Mouse (Mus musculus): Measurements from ENCODE around the gene Sf3b5.

Gene Sf3b5

GRCm38 (mm10) chr10:13005043-13005442 lies at the start of gene Sf3b5:
TSS of gene Sf3b5 (plus strand) at chr10:13005343.
- no peak for DNase-seq (ENCODE audit: low spot score in 2 of 2)

DNA sequence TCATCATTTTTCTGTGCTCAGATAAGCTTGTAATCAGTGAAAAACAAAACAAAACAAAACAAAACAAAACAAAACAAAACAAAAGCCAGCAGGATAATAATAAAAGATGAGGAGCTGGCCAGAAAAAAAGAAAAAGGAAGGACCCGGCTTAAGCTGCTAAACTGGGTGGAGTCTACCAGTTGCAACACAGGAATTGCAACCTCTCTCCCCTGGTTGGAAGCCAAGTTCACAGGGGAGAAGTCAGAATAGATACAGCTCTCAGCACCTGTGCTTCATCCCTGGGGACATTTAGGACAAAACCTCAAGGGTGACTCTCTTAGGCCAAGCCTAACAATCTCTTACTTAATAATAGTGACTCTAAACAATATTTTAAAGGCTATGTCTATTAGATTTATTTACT lies 49.3 kb upstream of the Sf3b5 start:
- DNase-seq (ENCODE audit: low spot score in 2 of 2): no peak

DNA sequence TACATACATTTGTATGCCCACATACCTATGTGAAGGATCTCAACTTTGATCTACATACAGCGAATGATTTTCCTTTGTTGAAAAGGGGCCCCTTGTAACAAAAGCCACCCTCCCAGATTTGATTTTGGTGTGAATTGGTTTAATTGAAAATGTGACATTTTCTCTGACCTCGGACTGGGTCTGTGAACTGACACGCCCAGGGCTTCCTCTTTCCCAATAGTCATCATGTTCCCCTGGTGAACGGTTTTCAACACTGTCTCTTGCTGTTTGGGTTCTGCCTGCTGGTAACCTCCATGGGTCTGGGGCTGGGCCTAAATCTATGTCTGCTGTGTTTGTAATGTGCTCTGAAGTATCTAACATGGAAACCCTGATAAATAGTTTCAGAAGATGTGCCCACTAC lies 47.9 kb upstream of the Sf3b5 start:
- DNase-seq (ENCODE audit: low spot score in 2 of 2): no peak

DNA sequence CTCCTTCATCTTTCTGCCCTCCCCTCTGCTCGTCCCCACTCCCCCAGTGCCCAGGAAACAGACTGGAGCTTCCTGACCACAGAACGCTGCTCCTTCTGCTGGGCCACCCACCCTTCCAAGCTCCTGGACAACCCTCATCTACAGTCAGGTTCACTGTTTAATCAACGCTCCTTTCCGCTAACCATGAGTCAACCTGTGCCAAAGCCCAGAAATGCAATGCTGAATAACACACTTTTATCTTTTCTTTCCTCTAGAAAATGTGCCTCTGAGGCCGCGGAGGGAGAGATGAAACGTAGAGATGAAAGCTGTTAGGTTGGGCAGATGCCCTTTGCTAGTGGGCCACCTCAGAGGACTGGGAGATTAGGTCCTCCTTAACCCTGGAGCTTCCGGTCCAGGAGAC lies 43.6 kb upstream of the Sf3b5 start:
- DNase-seq (ENCODE audit: low spot score in 2 of 2): no peak

DNA sequence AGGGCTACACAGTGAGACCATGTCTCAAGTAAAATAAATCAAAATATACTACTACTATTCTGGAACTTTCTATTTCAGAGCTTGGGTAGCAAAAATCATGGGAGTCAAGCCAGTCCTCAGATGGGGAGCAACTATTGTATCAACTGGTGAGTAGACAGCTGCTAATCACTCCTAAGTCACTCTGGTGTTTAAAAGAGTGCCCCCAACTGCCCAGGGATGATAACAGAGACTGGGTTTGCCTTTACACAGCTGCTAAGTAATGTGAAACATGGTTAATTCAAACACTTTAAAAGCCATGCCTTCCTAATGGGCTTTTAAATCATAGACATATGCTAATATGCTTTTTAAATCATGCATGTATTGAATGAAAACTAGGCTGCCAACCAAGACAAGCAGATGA lies 42.9 kb upstream of the Sf3b5 start:
- no peak for DNase-seq (ENCODE audit: low spot score in 2 of 2)

GRCm38 (mm10) chr10:12963362-12964147 lies 41.6 kb upstream of the Sf3b5 start:
- DNase-seq (ENCODE audit: low spot score in 2 of 2): no peak

GRCm38 (mm10) chr10:12964151-12965075 lies 40.7 kb upstream of the Sf3b5 start, which contains the start of gene Stx11:
TSS of gene Stx11 (minus strand) at chr10:12964298.
- DNase-seq (ENCODE audit: low spot score in 2 of 2): no peak

- no peak for DNase-seq (ENCODE audit: low spot score in 2 of 2)
Observed at GRCm38 (mm10) chr10:12965669-12966180, 39.4 kb upstream of the Sf3b5 start.

- no peak for DNase-seq (ENCODE audit: low spot score in 2 of 2)
Observed at GRCm38 (mm10) chr10:12974572-12974971, 30.6 kb upstream of the Sf3b5 start.

- DNase-seq (ENCODE audit: low spot score in 2 of 2): no peak
Observed at GRCm38 (mm10) chr10:12975461-12975860, 29.7 kb upstream of the Sf3b5 start.

DNA sequence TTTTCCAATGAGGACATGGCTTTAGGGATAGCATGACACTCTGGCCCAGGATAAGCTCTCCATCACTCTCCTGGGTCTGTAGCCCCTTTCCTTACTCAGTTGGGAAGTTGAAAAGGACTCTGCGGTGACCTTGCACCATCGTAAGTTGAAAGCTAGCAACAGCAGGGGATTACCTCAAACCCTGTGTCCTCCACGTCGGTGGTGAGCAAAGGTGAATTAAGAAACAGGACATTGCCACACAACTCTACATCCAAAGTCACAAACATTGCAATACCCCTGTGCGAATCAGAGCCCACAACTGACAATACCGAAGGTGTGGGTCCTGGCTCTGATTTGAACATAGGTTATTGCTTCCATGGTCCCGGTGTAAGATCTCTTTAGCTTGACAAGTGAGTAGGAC lies 29.2 kb upstream of the Sf3b5 start:
- no peak for DNase-seq (ENCODE audit: low spot score in 2 of 2)

- no peak for DNase-seq (ENCODE audit: low spot score in 2 of 2)
Observed at GRCm38 (mm10) chr10:12976552-12976951, 28.6 kb upstream of the Sf3b5 start.

DNA sequence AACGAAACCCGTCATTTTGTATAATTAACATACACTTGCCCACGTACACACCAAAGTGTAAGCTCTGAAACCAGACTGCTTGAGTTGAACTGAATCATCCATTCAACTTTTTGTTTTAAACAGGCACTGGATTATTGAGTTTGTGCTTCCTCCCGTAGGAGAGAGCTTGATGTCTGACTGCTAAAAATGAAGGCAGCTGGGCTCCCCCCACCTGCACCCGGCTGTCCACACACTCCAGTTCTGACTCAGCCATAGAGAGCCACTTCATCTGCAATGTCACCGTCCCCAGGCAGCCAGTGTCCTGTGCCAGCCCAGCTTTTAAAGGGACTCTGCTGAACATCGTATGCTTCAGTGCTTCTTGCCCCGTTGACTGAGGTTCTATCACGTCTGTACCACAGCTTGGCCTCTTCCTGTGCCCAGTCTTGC lies 27.3 kb upstream of the Sf3b5 start:
- peak; percentile 37 to 39 for DNase-seq (ENCODE audit: low spot score in 2 of 2)

- no peak for DNase-seq (ENCODE audit: low spot score in 2 of 2)
Observed at GRCm38 (mm10) chr10:12981071-12981470, 24.1 kb upstream of the Sf3b5 start.

DNA sequence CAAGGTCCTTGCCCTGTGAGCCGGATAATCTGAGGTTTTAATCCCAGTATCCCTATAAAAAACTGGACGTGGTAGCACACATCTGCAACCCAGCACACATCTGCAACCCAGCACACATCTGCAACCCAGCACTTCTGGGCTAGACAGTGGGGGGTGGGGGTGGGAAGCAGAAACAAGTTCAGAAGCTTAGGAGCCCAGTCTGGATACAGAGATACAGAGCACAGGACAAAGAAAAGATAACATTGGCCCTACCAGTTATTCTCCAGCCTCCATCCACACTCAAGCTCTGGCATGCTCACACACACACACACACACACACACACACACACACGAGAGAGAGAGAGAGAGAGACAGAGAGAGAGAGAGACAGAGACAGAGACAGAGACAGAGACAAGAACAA lies 21.6 kb upstream of the Sf3b5 start:
- DNase-seq (ENCODE audit: low spot score in 2 of 2): no peak

- DNase-seq (ENCODE audit: low spot score in 2 of 2): no peak
Observed at GRCm38 (mm10) chr10:12985028-12985427, 20.1 kb upstream of the Sf3b5 start.

GRCm38 (mm10) chr10:12986485-12986884 lies 18.7 kb upstream of the Sf3b5 start:
- DNase-seq (ENCODE audit: low spot score in 2 of 2): no peak

- DNase-seq (ENCODE audit: low spot score in 2 of 2): no peak
Observed at GRCm38 (mm10) chr10:12986943-12987342, 18.2 kb upstream of the Sf3b5 start.

DNA sequence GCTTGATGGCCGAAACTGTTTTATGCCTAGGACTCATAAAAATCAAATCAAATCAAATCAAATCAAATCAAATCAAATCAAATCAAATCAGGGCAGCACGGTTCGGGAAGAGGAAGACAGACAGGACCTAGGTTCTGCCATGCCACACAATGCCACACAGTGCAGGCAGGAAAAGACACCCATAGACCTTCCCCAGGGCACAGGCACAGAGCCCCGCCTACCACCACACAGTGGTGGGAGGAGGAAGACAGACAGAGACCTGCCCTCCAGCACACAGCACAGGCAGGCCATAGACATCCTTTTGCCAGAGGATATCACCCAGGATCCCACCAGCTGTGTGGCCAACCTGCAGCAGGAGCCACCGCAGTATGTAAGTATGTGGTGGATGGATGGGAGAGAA lies 13.2 kb upstream of the Sf3b5 start:
- DNase-seq (ENCODE audit: low spot score in 2 of 2): no peak

DNA sequence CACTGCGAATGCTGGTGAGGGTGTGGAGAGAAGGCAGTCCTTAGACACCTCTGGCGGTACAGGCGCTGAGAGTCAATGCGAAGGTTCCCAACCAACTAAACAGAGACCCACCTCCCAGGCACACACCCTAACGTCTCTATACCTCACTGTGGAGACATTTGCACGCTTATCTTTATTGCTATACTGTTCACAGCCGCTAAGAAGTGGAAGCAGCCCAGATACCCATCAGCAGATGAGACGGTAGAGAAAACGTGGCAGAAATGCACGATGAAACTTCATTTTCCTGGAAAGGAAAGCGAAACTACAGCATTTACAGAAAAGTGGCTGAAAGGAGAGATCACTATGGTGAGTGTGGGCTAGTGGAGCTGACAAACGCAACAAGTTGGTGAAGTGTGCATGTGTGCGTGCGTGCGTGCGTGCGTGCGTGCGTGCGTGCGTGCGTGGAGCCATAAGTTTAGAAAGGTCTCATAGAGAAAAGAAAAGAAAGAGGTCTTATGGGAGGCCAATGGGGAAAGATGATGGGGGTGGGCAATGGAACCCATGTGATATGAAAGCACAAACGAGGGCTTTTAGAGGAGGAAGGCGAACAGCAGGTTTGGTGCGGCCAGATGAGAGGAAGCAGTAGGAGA lies 11.6 kb upstream of the Sf3b5 start:
- DNase-seq (ENCODE audit: low spot score in 2 of 2): no peak

DNA sequence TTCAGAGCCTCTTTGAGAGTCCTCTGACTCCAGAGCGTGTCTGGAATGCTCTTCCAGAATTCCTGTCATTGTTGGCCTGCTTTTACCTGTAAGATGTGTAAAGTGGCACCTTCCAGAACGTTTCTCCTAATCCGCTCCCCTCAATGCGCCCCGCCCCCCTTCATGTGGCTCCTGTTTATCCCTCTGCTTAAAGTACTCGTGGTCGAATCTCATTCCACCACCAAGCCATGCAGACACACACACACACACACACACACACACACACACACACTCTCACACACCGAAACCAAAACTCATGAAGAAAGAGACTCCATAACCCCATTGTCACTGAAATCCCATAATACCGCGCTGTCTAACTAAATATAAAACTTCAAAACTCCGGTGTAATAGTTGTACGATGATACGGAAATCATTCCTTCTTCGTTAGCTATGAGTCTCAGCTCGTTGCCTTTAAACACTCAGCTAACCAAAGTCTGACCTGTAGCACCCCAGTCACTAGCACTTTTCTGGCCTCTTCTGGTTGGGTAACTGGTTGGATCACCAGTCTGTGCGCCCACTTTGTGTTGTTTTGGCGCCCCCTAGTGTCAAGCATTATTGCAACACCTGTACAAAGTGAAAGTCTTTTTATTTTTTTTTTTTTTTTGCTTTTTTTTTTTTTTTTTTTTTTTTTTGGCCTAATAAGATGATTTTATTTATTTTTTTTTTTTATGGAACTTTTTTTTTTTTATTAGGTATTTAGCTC lies 8.2 kb upstream of the Sf3b5 start:
- DNase-seq (ENCODE audit: low spot score in 2 of 2): peak; percentile 89 to 91
